Mouse (Mus musculus) granulocyte monocyte progenitor cell, adult 5-6 weeks (primary cell): ENCODE measurements around the gene Oasl2. TPM values are rescaled to one million over a fixed set of nuclear protein-coding genes. Genes with fewer than 3 reads are reported as not detected.
"Not testable (repeated sequence)": the region's sequence is repeated elsewhere in the genome, so short reads cannot be mapped to it uniquely, and the experiment has no call there.

ENCODE experiments used
- ATAC-seq: replicated peaks from 2 replicates; pipeline ENCODE4 v1.8.0; 2016; ENCODE audit warnings: mild to moderate bottlenecking, moderate TSS enrichment, inconsistent platforms; ENCODE audit not compliant: poor library complexity, severe bottlenecking
- total RNA-seq, 2 experiments: library from RNA; stranded (forward) in 1 of 2; stranded (reverse) in 1 of 2; fragments of 200-712, 200-1000 nt in 1 of 2; fragments of >200 nt in 1 of 2; fragmentation: Nextera tagmentation in 1 of 2; gene quantifications; 2 replicates each; pipeline ENCODE4 v1.2.3; 2014 to 2017

Gene Oasl2
- total RNA-seq, 2 experiments from 2014 or later: 6.7 to 7.6 TPM

GRCm38 (mm10) chr5:114913686-114914085 is 16.9 kb downstream of the Oasl2 start:
- ATAC-seq: no peak

GRCm38 (mm10) chr5:114914855-114915254 is 18.1 kb downstream of the Oasl2 start:
- no peak for ATAC-seq

GRCm38 (mm10) chr5:114915854-114916253 is 19.1 kb downstream of the Oasl2 start:
- peak; percentile 58 for ATAC-seq

- ATAC-seq: peak; percentile 67
Observed at GRCm38 (mm10) chr5:114916777-114917176, 20.0 kb downstream of the Oasl2 start.

- ATAC-seq: not testable (repeated sequence)
Observed at GRCm38 (mm10) chr5:114917357-114917756, 20.6 kb downstream of the Oasl2 start.

GRCm38 (mm10) chr5:114921551-114922365 is 25.0 kb downstream of the Oasl2 start:
- ATAC-seq: peak; percentile 88

- peak; percentile 25 for ATAC-seq
Observed at GRCm38 (mm10) chr5:114922366-114922731, 25.6 kb downstream of the Oasl2 start.

- ATAC-seq: peak; percentile 33
Observed at GRCm38 (mm10) chr5:114922998-114923473, 26.3 kb downstream of the Oasl2 start, which contains the start of gene Oasl1. TSS of gene Oasl1 (plus strand) at chr5:114923240.

GRCm38 (mm10) chr5:114926153-114926684 is 29.5 kb downstream of the Oasl2 start:
- no peak for ATAC-seq

GRCm38 (mm10) chr5:114926753-114927152 is 30.0 kb downstream of the Oasl2 start:
- ATAC-seq: no peak

GRCm38 (mm10) chr5:114931626-114932025 is 34.9 kb downstream of the Oasl2 start:
- ATAC-seq: no peak

- ATAC-seq: no peak
Observed at GRCm38 (mm10) chr5:114933206-114933605, 36.5 kb downstream of the Oasl2 start.

GRCm38 (mm10) chr5:114935838-114936237 is 39.1 kb downstream of the Oasl2 start:
- ATAC-seq: no peak

- not testable (repeated sequence) for ATAC-seq
Observed at GRCm38 (mm10) chr5:114941138-114941537, 44.4 kb downstream of the Oasl2 start.

- ATAC-seq: peak; percentile 99
Observed at GRCm38 (mm10) chr5:114942074-114942765, 45.5 kb downstream of the Oasl2 start, which contains the start of gene 2210016L21Rik. TSS of gene 2210016L21Rik (plus strand) at chr5:114942158.

GRCm38 (mm10) chr5:114942766-114943130 is 46.0 kb downstream of the Oasl2 start:
- ATAC-seq: no peak

GRCm38 (mm10) chr5:114945072-114945471 is 48.3 kb downstream of the Oasl2 start:
- no peak for ATAC-seq

GRCm38 (mm10) chr5:114948891-114949290 is 52.2 kb downstream of the Oasl2 start:
- ATAC-seq: no peak

- ATAC-seq: no peak
Observed at GRCm38 (mm10) chr5:114949316-114949715, 52.6 kb downstream of the Oasl2 start.

GRCm38 (mm10) chr5:114949812-114950211 is 53.1 kb downstream of the Oasl2 start:
- ATAC-seq: no peak

- ATAC-seq: no peak
Observed at GRCm38 (mm10) chr5:114950669-114951068, 53.9 kb downstream of the Oasl2 start.
